Mouse (Mus musculus): ENCODE results near the gene Gdap2.

The Gdap2 gene

GRCm38 (mm10) chr3:100162315-100163105 lies at the start of gene Gdap2, which contains the start of gene Wdr3:
TSS of gene Gdap2 (plus strand) at chr3:100162381.
TSS of gene Wdr3 (minus strand) at chr3:100162407.
- peak; percentile 89 for DNase-seq

GRCm38 (mm10) chr3:100118681-100119080 lies 43.5 kb upstream of the Gdap2 start:
- DNase-seq = no peak

GRCm38 (mm10) chr3:100121961-100122360 lies 40.2 kb upstream of the Gdap2 start:
- DNase-seq = peak; percentile 49

GRCm38 (mm10) chr3:100122445-100122844 lies 39.7 kb upstream of the Gdap2 start:
- DNase-seq = no peak

- DNase-seq = no peak
Measured at GRCm38 (mm10) chr3:100160682-100161445, 1.3 kb upstream of the Gdap2 start.

- DNase-seq = no peak
Measured at GRCm38 (mm10) chr3:100161665-100162314, 391 bp upstream of the Gdap2 start.

GRCm38 (mm10) chr3:100163556-100163955 lies 1.4 kb downstream of the Gdap2 start:
- no peak for DNase-seq

GRCm38 (mm10) chr3:100164991-100165390 lies 2.8 kb downstream of the Gdap2 start:
- no peak for DNase-seq

GRCm38 (mm10) chr3:100176031-100176430 lies 13.8 kb downstream of the Gdap2 start:
- DNase-seq = no peak

- DNase-seq = no peak
Measured at GRCm38 (mm10) chr3:100180471-100180870, 18.3 kb downstream of the Gdap2 start.

- DNase-seq = peak; percentile 50
Measured at GRCm38 (mm10) chr3:100189444-100189843, 27.3 kb downstream of the Gdap2 start.

GRCm38 (mm10) chr3:100189861-100190260 lies 27.7 kb downstream of the Gdap2 start:
- no peak for DNase-seq

- no peak for DNase-seq
Measured at GRCm38 (mm10) chr3:100194210-100194609, 32.0 kb downstream of the Gdap2 start.

- no peak for DNase-seq
Measured at GRCm38 (mm10) chr3:100201554-100201953, 39.4 kb downstream of the Gdap2 start.

- DNase-seq = no peak
Measured at GRCm38 (mm10) chr3:100206973-100207372, 44.8 kb downstream of the Gdap2 start.

- DNase-seq = no peak
Measured at GRCm38 (mm10) chr3:100215469-100215868, 53.3 kb downstream of the Gdap2 start.

- no peak for DNase-seq
Measured at GRCm38 (mm10) chr3:100225326-100225959, 63.3 kb downstream of the Gdap2 start.

GRCm38 (mm10) chr3:100227509-100227908 lies 65.3 kb downstream of the Gdap2 start:
- no peak for DNase-seq

- DNase-seq = no peak
Measured at GRCm38 (mm10) chr3:100228981-100229380, 66.8 kb downstream of the Gdap2 start.

GRCm38 (mm10) chr3:100236725-100237436 lies 74.7 kb downstream of the Gdap2 start:
- DNase-seq = no peak

- DNase-seq = no peak
Measured at GRCm38 (mm10) chr3:100242230-100242629, 80.0 kb downstream of the Gdap2 start.

- no peak for DNase-seq
Measured at GRCm38 (mm10) chr3:100246286-100246825, 84.2 kb downstream of the Gdap2 start.

Measured in cerebellum, adult 11 months (tissue).